In genomic region chr7:25620101-25620500, GRCm38 (mm10) we compare ENCODE assay signal across 8 mouse cellular contexts. TPM values are rescaled to one million over a fixed set of nuclear protein-coding genes. Genes with fewer than 3 reads are reported as not detected.
A peak's percentile ranks its signal among the peaks of the same experiment; 100 is the strongest.
DNase-seq lines count a peak whose midpoint lies in the region; ATAC-seq and TF ChIP-seq lines count a peak whose summit lies in the region.

No protein-coding gene starts in this region.

- H3K4me3 ChIP-seq in testis, adult 2 months (ENCODE audit: control insufficient read depth, low read depth, low read length): peak overlapping the region; percentile 97
- H3K4me3 ChIP-seq in intestine, postnatal 0 days (ENCODE audit: low read depth, low read length): no peak overlapping the region
- peak overlapping the region; percentile 59 for H3K4me3 ChIP-seq in stomach, embryonic 15.5 days (replicated peaks)

- H3K4me1 ChIP-seq in testis, adult 2 months (ENCODE audit: control insufficient read depth, insufficient read depth, low read length): peaks cover 10% of the 10 kb centered on the region
- peaks cover 6% of the 10 kb centered on the region for H3K4me1 ChIP-seq in intestine, postnatal 0 days (replicated peaks; ENCODE audit: control insufficient read depth, insufficient read depth, low read length)
- peaks cover 9% of the 10 kb centered on the region for H3K4me1 ChIP-seq in stomach, embryonic 15.5 days

- TF ChIP-seq POLR2A in testis, adult 2 months (IDR thresholded peaks at IDR 0.05; ENCODE audit: control insufficient read depth, low read depth, low read length): no peak

- H3K27me3 ChIP-seq in testis, adult 2 months (ENCODE audit: control insufficient read depth, insufficient read depth, low read length): no peaks in the 10 kb centered on the region
- no peaks in the 10 kb centered on the region for H3K27me3 ChIP-seq in intestine, postnatal 0 days (replicated peaks; ENCODE audit: control insufficient read depth, insufficient read depth, low read length)
- H3K27me3 ChIP-seq in stomach, embryonic 15.5 days (replicated peaks): no peaks in the 10 kb centered on the region

- no peak for TF ChIP-seq CTCF in testis, adult 2 months (IDR thresholded peaks at IDR 0.05; ENCODE audit: control insufficient read depth, insufficient read depth, insufficient replicate concordance, low read depth, low read length)
- TF ChIP-seq CTCF in intestine, postnatal 0 days (IDR thresholded peaks at IDR 0.05; ENCODE audit: low read depth): no peak

- peaks cover 2% of the 10 kb centered on the region for H3K36me3 ChIP-seq in testis, adult 2 months (ENCODE audit: control insufficient read depth, insufficient read depth, low read length)
- peaks cover 42% of the 10 kb centered on the region for H3K36me3 ChIP-seq in intestine, postnatal 0 days (ENCODE audit: control insufficient read depth, insufficient read depth)
- H3K36me3 ChIP-seq in stomach, embryonic 15.5 days: peaks cover 10% of the 10 kb centered on the region; the same call in 1 of the 2 replicates

- WGBS in intestine, postnatal 0 days: 89% methylated on average over 5 of the region's 5 CpGs
- 85% methylated on average over 5 of the region's 5 CpGs for WGBS in stomach, embryonic 15.5 days

- no peaks in the 10 kb centered on the region for H3K9me3 ChIP-seq in intestine, postnatal 0 days (ENCODE audit: control insufficient read depth)
- H3K9me3 ChIP-seq in stomach, embryonic 15.5 days: no peaks in the 10 kb centered on the region

- H3K9ac ChIP-seq in intestine, postnatal 0 days (ENCODE audit: low read depth, low read length): no peak overlapping the region
- H3K9ac ChIP-seq in stomach, embryonic 15.5 days: no peak overlapping the region

- H3K4me2 ChIP-seq in intestine, postnatal 0 days (replicated peaks; ENCODE audit: low read depth): peak overlapping the region; percentile 73; the same call in 1 of the 2 replicates
- peak overlapping the region; percentile 75 for H3K4me2 ChIP-seq in stomach, embryonic 15.5 days

- DNase-seq in gastrocnemius, postnatal 10 days: peak; percentile 1
- no peak for DNase-seq in gastrocnemius, adult 8-10 months (ENCODE audit: low spot score in 2 of 2)
- no peak for DNase-seq in testis, postnatal 14 days (ENCODE audit: low spot score)
- no peak for DNase-seq in urinary bladder, postnatal 10 days (ENCODE audit: low spot score)
- DNase-seq in lung, postnatal 10 days: no peak

- H3K27ac ChIP-seq in testis, adult 2 months (ENCODE audit: control insufficient read depth, insufficient read depth, low read depth, low read length): no peak overlapping the region
- H3K27ac ChIP-seq in intestine, postnatal 0 days (ENCODE audit: low read depth, low read length): no peak overlapping the region
- no peak overlapping the region for H3K27ac ChIP-seq in stomach, embryonic 15.5 days

- ATAC-seq in intestine, postnatal 0 days: no peak
- ATAC-seq in stomach, embryonic 15.5 days (ENCODE audit: insufficient read depth, low FRiP score, low read depth): no peak

RNA-seq across cellular contexts. Expression of gene Dmac2, which starts 0.9 kb away (rescaled TPM):
- 10 to 100 TPM; 24.8 to 24.9 TPM for total RNA-seq in gastrocnemius, postnatal 10 days (2021)
- total RNA-seq in gastrocnemius, adult 8-10 months (2022): 10 to 100 TPM; 32.4 to 38.1 (median 36.0) TPM
- polyA plus RNA-seq in testis, adult 2 months (2012; rRNA removed): 53.6 and 57.8 TPM in 2 replicates
- polyA plus RNA-seq in intestine, postnatal 0 days (2015; fragmentation: Nextera tagmentation; extraction: Ambion mirVana): 29.0 and 32.6 TPM in 2 replicates
- polyA plus RNA-seq in stomach, embryonic 15.5 days (2015; fragmentation: Nextera tagmentation; extraction: Ambion mirVana): 33.0 and 38.0 TPM in 2 replicates

RNA-seq across cellular contexts. Expression of gene Erich4, which starts 4.4 kb away (rescaled TPM):
- not detected for total RNA-seq in gastrocnemius, postnatal 10 days (2021)
- total RNA-seq in gastrocnemius, adult 8-10 months (2022): not detected
- polyA plus RNA-seq in testis, adult 2 months (2012; rRNA removed): not detected in 2 replicates
- 117 and 135 TPM in 2 replicates for polyA plus RNA-seq in intestine, postnatal 0 days (2015; fragmentation: Nextera tagmentation; extraction: Ambion mirVana)
- polyA plus RNA-seq in stomach, embryonic 15.5 days (2015; fragmentation: Nextera tagmentation; extraction: Ambion mirVana): 3.2 and 3.9 TPM in 2 replicates

RNA-seq across cellular contexts. Expression of gene B3gnt8, which starts 6.4 kb away (rescaled TPM):
- total RNA-seq in gastrocnemius, postnatal 10 days (2021): 1 to 10 TPM; 1.9 to 2.5 TPM
- total RNA-seq in gastrocnemius, adult 8-10 months (2022): 1 to 10 TPM in 2 of 4 experiments, under 1 TPM in 2; 0.22 to 1.5 (median 0.95) TPM
- polyA plus RNA-seq in testis, adult 2 months (2012; rRNA removed): 3.1 and 3.9 TPM in 2 replicates
- 3.4 and 3.5 TPM in 2 replicates for polyA plus RNA-seq in intestine, postnatal 0 days (2015; fragmentation: Nextera tagmentation; extraction: Ambion mirVana)
- polyA plus RNA-seq in stomach, embryonic 15.5 days (2015; fragmentation: Nextera tagmentation; extraction: Ambion mirVana): 11.3 and 12.3 TPM in 2 replicates

RNA-seq across cellular contexts. Expression of gene Bckdha, which starts 38.7 kb away (rescaled TPM):
- 10 to 100 TPM; 51.9 to 60.8 TPM for total RNA-seq in gastrocnemius, postnatal 10 days (2021)
- 100 to 1,000 TPM; 116 to 140 (median 128) TPM for total RNA-seq in gastrocnemius, adult 8-10 months (2022)
- 69.0 and 76.6 TPM in 2 replicates for polyA plus RNA-seq in testis, adult 2 months (2012; rRNA removed)
- polyA plus RNA-seq in intestine, postnatal 0 days (2015; fragmentation: Nextera tagmentation; extraction: Ambion mirVana): 39.8 and 44.3 TPM in 2 replicates
- 54.5 and 56.8 TPM in 2 replicates for polyA plus RNA-seq in stomach, embryonic 15.5 days (2015; fragmentation: Nextera tagmentation; extraction: Ambion mirVana)

RNA-seq across cellular contexts. Expression of gene Exosc5, which starts 38.9 kb away (rescaled TPM):
- 10 to 100 TPM; 23.6 to 26.0 TPM for total RNA-seq in gastrocnemius, postnatal 10 days (2021)
- total RNA-seq in gastrocnemius, adult 8-10 months (2022): 10 to 100 TPM; 24.3 to 32.8 (median 27.2) TPM
- polyA plus RNA-seq in testis, adult 2 months (2012; rRNA removed): 466 and 545 TPM in 2 replicates
- 50.4 and 52.7 TPM in 2 replicates for polyA plus RNA-seq in intestine, postnatal 0 days (2015; fragmentation: Nextera tagmentation; extraction: Ambion mirVana)
- polyA plus RNA-seq in stomach, embryonic 15.5 days (2015; fragmentation: Nextera tagmentation; extraction: Ambion mirVana): 71.8 and 79.8 TPM in 2 replicates

Comparison
In these comparisons a context has a peak if more than half of its experiments do, and no peak if none do; other contexts are left out.
1. RNA of gene Erich4, which starts 4.4 kb away (polyA plus RNA-seq): 117 to 135 TPM in intestine, postnatal 0 days; 3.2 to 3.9 TPM in stomach, embryonic 15.5 days and not detected in testis, adult 2 months; every median in the first group is over 10 times any median in the second.